Mouse (Mus musculus): ENCODE data around the gene Birc3. TPM values are rescaled to one million over a fixed set of nuclear protein-coding genes. Genes with fewer than 3 reads are reported as not detected.

Birc3 gene
- polyA plus RNA-seq (2015; fragmentation: Nextera tagmentation; extraction: Ambion mirVana), result 4.8 and 5.7 TPM in 2 replicates

GRCm38 (mm10) chr9:7872775-7873439 is at the start of gene Birc3:
Gene Birc3 (minus strand): TSS chr9:7873186.
- H3K4me3 ChIP-seq (replicated peaks), result peak within 1 kb of the TSS; percentile 65
- 1% methylated on average over 26 of the region's 26 CpGs for WGBS (ENCODE audit: insufficient replicate concordance)
- peaks cover 41% of the 10 kb centered on the region for H3K4me1 ChIP-seq (replicated peaks)
- H3K4me2 ChIP-seq, result peak within 1 kb of the TSS; percentile 78
- 0 out of 2 replicates have a peak, but pooled peaks cover 1% of the 10 kb centered on the region for H3K36me3 ChIP-seq
- H3K9ac ChIP-seq, result peak within 1 kb of the TSS; percentile 75
- ATAC-seq (ENCODE audit: low read depth) (peak; percentile 99), DNase-seq (peak; percentile 73)
- no peaks in the 10 kb centered on the region for H3K27me3 ChIP-seq
- no peaks in the 10 kb centered on the region for H3K9me3 ChIP-seq (replicated peaks)
- peak within 1 kb of the TSS; percentile 83 for H3K27ac ChIP-seq

- Histone ChIP-seq H3K4me1 (replicated peaks) (peaks cover 25% of the 10 kb centered on the region), H3K9me3 (replicated peaks) (no peaks in the 10 kb centered on the region), H3K27me3 (no peaks in the 10 kb centered on the region), H3K9ac (no peak overlapping the region), H3K27ac (no peak overlapping the region), H3K36me3 (no peaks in the 10 kb centered on the region), H3K4me2 (peak overlapping the region; percentile 57), H3K4me3 (replicated peaks) (no peak overlapping the region)
- WGBS (ENCODE audit: insufficient replicate concordance), result 56% methylated on average over 8 of the region's 8 CpGs
- no peak for DNase-seq
- ATAC-seq (ENCODE audit: low read depth), result no peak
Observed at GRCm38 (mm10) chr9:7914925-7915324, 41.9 kb upstream of the Birc3 start.

GRCm38 (mm10) chr9:7914487-7914886 is 41.5 kb upstream of the Birc3 start:
- ATAC-seq (ENCODE audit: low read depth) (peak; percentile 85), DNase-seq (peak; percentile 23)
- Histone ChIP-seq H3K36me3 (no peaks in the 10 kb centered on the region), H3K4me3 (replicated peaks) (peak overlapping the region; percentile 25; the same call in 1 of the 2 replicates), H3K27me3 (no peaks in the 10 kb centered on the region), H3K4me2 (peak overlapping the region; percentile 57), H3K9me3 (replicated peaks) (no peaks in the 10 kb centered on the region), H3K9ac (no peak overlapping the region), H3K4me1 (replicated peaks) (peaks cover 25% of the 10 kb centered on the region), H3K27ac (no peak overlapping the region)
- whole genome bisulfite sequencing (ENCODE audit: insufficient replicate concordance), result 3% methylated on average over 11 of the region's 11 CpGs

- no peak overlapping the region for H3K9ac ChIP-seq
- 46% methylated on average over 19 of the region's 19 CpGs for WGBS (ENCODE audit: insufficient replicate concordance)
Observed at GRCm38 (mm10) chr9:7913953-7914352, 41.0 kb upstream of the Birc3 start.

GRCm38 (mm10) chr9:7907351-7907985 is 34.5 kb upstream of the Birc3 start:
- H3K36me3 ChIP-seq, result no peaks in the 10 kb centered on the region
- DNase-seq (no peak), ATAC-seq (ENCODE audit: low read depth) (no peak)
- H3K27ac ChIP-seq, result no peak overlapping the region
- no peaks in the 10 kb centered on the region for H3K27me3 ChIP-seq
- WGBS (ENCODE audit: insufficient replicate concordance), result 62% methylated on average over 2 of the region's 2 CpGs
- no peak overlapping the region for H3K9ac ChIP-seq
- H3K9me3 ChIP-seq (replicated peaks), result no peaks in the 10 kb centered on the region
- no peak overlapping the region for H3K4me2 ChIP-seq
- no peak overlapping the region for H3K4me3 ChIP-seq (replicated peaks)
- H3K4me1 ChIP-seq (replicated peaks), result peaks cover 14% of the 10 kb centered on the region

More at GRCm38 (mm10) chr9:7913953-7914352, 41.0 kb upstream of the Birc3 start:
- ATAC-seq (ENCODE audit: low read depth), result no peak
- DNase-seq, result no peak
- Histone ChIP-seq H3K4me1 (replicated peaks) (peaks cover 25% of the 10 kb centered on the region), H3K27me3 (no peaks in the 10 kb centered on the region), H3K36me3 (no peaks in the 10 kb centered on the region), H3K27ac (no peak overlapping the region), H3K4me2 (peak overlapping the region; percentile 57), H3K9me3 (replicated peaks) (no peaks in the 10 kb centered on the region), H3K4me3 (replicated peaks) (peak overlapping the region; percentile 25; the same call in 1 of the 2 replicates)

GRCm38 (mm10) chr9:7906564-7906963 is 33.6 kb upstream of the Birc3 start:
- no peaks in the 10 kb centered on the region for H3K9me3 ChIP-seq (replicated peaks)
- H3K36me3 ChIP-seq, result no peaks in the 10 kb centered on the region
- no peaks in the 10 kb centered on the region for H3K27me3 ChIP-seq
- 54% methylated on average over 1 of the region's 1 CpGs for WGBS (ENCODE audit: insufficient replicate concordance)
- H3K4me3 ChIP-seq (replicated peaks), result no peak overlapping the region
- no peak overlapping the region for H3K27ac ChIP-seq
- ATAC-seq (ENCODE audit: low read depth), result no peak
- H3K4me2 ChIP-seq, result no peak overlapping the region
- no peak for DNase-seq
- no peak overlapping the region for H3K9ac ChIP-seq
- H3K4me1 ChIP-seq (replicated peaks), result peaks cover 11% of the 10 kb centered on the region

- H3K4me1 ChIP-seq (replicated peaks), result peaks cover 11% of the 10 kb centered on the region
- no peak overlapping the region for H3K9ac ChIP-seq
- H3K27me3 ChIP-seq, result no peaks in the 10 kb centered on the region
- H3K4me3 ChIP-seq (replicated peaks), result no peak overlapping the region
- H3K27ac ChIP-seq, result no peak overlapping the region
- no peaks in the 10 kb centered on the region for H3K36me3 ChIP-seq
- no peak for ATAC-seq (ENCODE audit: low read depth)
- DNase-seq, result no peak
- no peak overlapping the region for H3K4me2 ChIP-seq
- 53% methylated on average over 5 of the region's 5 CpGs for WGBS (ENCODE audit: insufficient replicate concordance)
- H3K9me3 ChIP-seq (replicated peaks), result no peaks in the 10 kb centered on the region
Observed at GRCm38 (mm10) chr9:7903825-7904224, 30.8 kb upstream of the Birc3 start.

GRCm38 (mm10) chr9:7903262-7903661 is 30.3 kb upstream of the Birc3 start:
- Histone ChIP-seq H3K4me1 (replicated peaks) (peaks cover 11% of the 10 kb centered on the region), H3K27ac (no peak overlapping the region), H3K9ac (no peak overlapping the region), H3K36me3 (no peaks in the 10 kb centered on the region), H3K27me3 (no peaks in the 10 kb centered on the region), H3K4me3 (replicated peaks) (no peak overlapping the region), H3K4me2 (no peak overlapping the region), H3K9me3 (replicated peaks) (no peaks in the 10 kb centered on the region)
- WGBS (ENCODE audit: insufficient replicate concordance), result 61% methylated on average over 2 of the region's 2 CpGs
- ATAC-seq (ENCODE audit: low read depth), result peak; percentile 71
- no peak for DNase-seq

GRCm38 (mm10) chr9:7902311-7902710 is 29.3 kb upstream of the Birc3 start:
- Histone ChIP-seq H3K27ac (no peak overlapping the region), H3K4me2 (no peak overlapping the region), H3K4me3 (replicated peaks) (no peak overlapping the region), H3K4me1 (replicated peaks) (peaks cover 11% of the 10 kb centered on the region), H3K9ac (no peak overlapping the region), H3K9me3 (replicated peaks) (no peaks in the 10 kb centered on the region), H3K27me3 (no peaks in the 10 kb centered on the region), H3K36me3 (no peaks in the 10 kb centered on the region)
- WGBS (ENCODE audit: insufficient replicate concordance), result 53% methylated on average over 7 of the region's 7 CpGs
- ATAC-seq (ENCODE audit: low read depth) (no peak), DNase-seq (no peak)

GRCm38 (mm10) chr9:7900965-7901364 is 28.0 kb upstream of the Birc3 start:
- no peak for ATAC-seq (ENCODE audit: low read depth)

GRCm38 (mm10) chr9:7897502-7897901 is 24.5 kb upstream of the Birc3 start:
- WGBS (ENCODE audit: insufficient replicate concordance), result 1% methylated on average over 3 of the region's 3 CpGs
- no peak overlapping the region for H3K4me2 ChIP-seq
- H3K9me3 ChIP-seq (replicated peaks), result no peaks in the 10 kb centered on the region
- H3K27me3 ChIP-seq, result no peaks in the 10 kb centered on the region
- H3K9ac ChIP-seq, result no peak overlapping the region
- no peak overlapping the region for H3K4me3 ChIP-seq (replicated peaks)
- H3K36me3 ChIP-seq, result no peaks in the 10 kb centered on the region
- H3K4me1 ChIP-seq (replicated peaks), result no peaks in the 10 kb centered on the region
- DNase-seq (peak; percentile 23), ATAC-seq (ENCODE audit: low read depth) (peak; percentile 43; the same call in 1 of the 2 replicates)
- no peak overlapping the region for H3K27ac ChIP-seq

More at GRCm38 (mm10) chr9:7900965-7901364, 28.0 kb upstream of the Birc3 start:
- Histone ChIP-seq H3K4me1 (replicated peaks) (peaks cover 11% of the 10 kb centered on the region), H3K4me2 (no peak overlapping the region), H3K27me3 (no peaks in the 10 kb centered on the region), H3K27ac (no peak overlapping the region), H3K4me3 (replicated peaks) (no peak overlapping the region), H3K9me3 (replicated peaks) (no peaks in the 10 kb centered on the region), H3K36me3 (no peaks in the 10 kb centered on the region), H3K9ac (no peak overlapping the region)
- DNase-seq, result no peak
- WGBS (ENCODE audit: insufficient replicate concordance), result 69% methylated on average over 8 of the region's 8 CpGs

Measured in liver, embryonic 13.5 days (tissue).